Mouse (Mus musculus) forebrain, embryonic 11.5 days (tissue): Measurements from ENCODE around the gene 4933430I17Rik. TPM values are rescaled to one million over a fixed set of nuclear protein-coding genes. Genes with fewer than 3 reads are reported as not detected.

Experiments
- ATAC-seq: fragments of 200-750 bp; cut with Nextera tagmentation; replicated peaks from 2 replicates; pipeline ENCODE4 v1.8.0; 2017; ENCODE audit warnings: moderate TSS enrichment; ENCODE audit not compliant: low FRiP score
- DNase-seq: peaks from one replicate; pipeline ENCODE4 v3.0.0-alpha.2; 2017; ENCODE audit warnings: low spot score
- H3K27ac ChIP-seq: fragments of 300-500 bp; sonication (generic); 2 replicates; pipeline ENCODE4 v1.5.1; 2014; ENCODE audit warnings: low read depth, low read length
- H3K27me3 ChIP-seq: fragments of 300-500 bp; sonication (generic); 2 replicates; pipeline ENCODE4 v1.6.1; 2014; ENCODE audit warnings: mild to moderate bottlenecking, low read length, mixed read lengths; ENCODE audit not compliant: control insufficient read depth, insufficient read depth
- H3K36me3 ChIP-seq: fragments of 300-500 bp; sonication (generic); 2 replicates; pipeline ENCODE4 v1.6.1; 2014; ENCODE audit warnings: mild to moderate bottlenecking, low read length, moderate library complexity, mixed read lengths; ENCODE audit not compliant: control insufficient read depth, insufficient read depth
- H3K4me1 ChIP-seq: fragments of 300-500 bp; sonication (generic); replicated peaks from 2 replicates; pipeline ENCODE4 v1.6.1; 2014; ENCODE audit warnings: low read length, mixed read lengths; ENCODE audit not compliant: control insufficient read depth, insufficient read depth
- H3K4me2 ChIP-seq: fragments of 300-500 bp; sonication (generic); 2 replicates; pipeline ENCODE4 v1.6.1; 2014; ENCODE audit warnings: low read depth, mild to moderate bottlenecking, low read length, moderate library complexity, mixed read lengths; ENCODE audit not compliant: severe bottlenecking
- H3K4me3 ChIP-seq: fragments of 300-500 bp; sonication (generic); 2 replicates; pipeline ENCODE4 v1.5.1; 2014; ENCODE audit warnings: low read depth, low read length
- H3K9ac ChIP-seq: fragments of 300-500 bp; sonication (generic); 2 replicates; pipeline ENCODE4 v1.6.1; 2014; ENCODE audit warnings: low read length
- H3K9me3 ChIP-seq: fragments of 300-500 bp; sonication (generic); 2 replicates; pipeline ENCODE4 v1.6.1; 2016; ENCODE audit warnings: low read length, mixed read lengths; ENCODE audit not compliant: control insufficient read depth
- WGBS: fragments of 180-500 bp; shearing (Covaris S2); extraction: QIAGEN DNeasy Blood & Tissue Kit; methylation state at CpG from one replicate; pipeline ENCODE4 v1.1.7; 2014; 5-methylcytosine and 5-hydroxymethylcytosine counted together
- polyA plus RNA-seq: library from polyadenylated mRNA; unstranded; fragments of >200 nt; fragmentation: Nextera tagmentation; extraction: Ambion mirVana; gene quantifications from 2 replicates; pipeline ENCODE4 v1.2.1, GENCODE M21; 2014

The 4933430I17Rik gene
- polyA plus RNA-seq, 1 experiment from 2014 or later = 1.1 TPM

DNA sequence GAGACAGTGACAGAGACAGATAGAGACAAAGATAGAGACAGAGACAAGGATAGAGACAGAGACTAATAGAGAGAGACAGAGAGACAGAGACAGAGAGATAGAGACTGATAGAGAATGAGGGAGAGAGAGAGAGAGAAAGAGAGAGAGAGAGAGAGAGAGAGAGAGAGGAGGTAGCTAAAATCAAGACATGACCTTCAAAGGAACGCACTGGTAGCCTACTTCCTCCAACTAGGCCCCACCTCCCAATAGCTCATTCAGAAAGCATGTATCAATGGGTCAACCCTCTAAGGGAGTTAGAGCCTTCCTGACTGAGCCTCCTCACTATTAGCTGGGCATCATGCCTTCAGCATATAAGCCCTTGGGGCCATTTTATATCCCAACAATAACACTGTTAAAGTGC lies 43.2 kb downstream of the 4933430I17Rik start:
- Histone ChIP-seq H3K9me3 (no peaks in the 10 kb centered on the region; the same call in 1 of the 2 replicates), H3K27me3 (no peaks in the 10 kb centered on the region), H3K4me3 (no peak overlapping the region), H3K36me3 (no peaks in the 10 kb centered on the region), H3K4me1 (no peaks in the 10 kb centered on the region), H3K4me2 (no peak overlapping the region), H3K9ac (no peak overlapping the region), H3K27ac (no peak overlapping the region)
- WGBS = 89% methylated on average over 1 of the region's 1 CpGs
- ATAC-seq (no peak), DNase-seq (no peak)

DNA sequence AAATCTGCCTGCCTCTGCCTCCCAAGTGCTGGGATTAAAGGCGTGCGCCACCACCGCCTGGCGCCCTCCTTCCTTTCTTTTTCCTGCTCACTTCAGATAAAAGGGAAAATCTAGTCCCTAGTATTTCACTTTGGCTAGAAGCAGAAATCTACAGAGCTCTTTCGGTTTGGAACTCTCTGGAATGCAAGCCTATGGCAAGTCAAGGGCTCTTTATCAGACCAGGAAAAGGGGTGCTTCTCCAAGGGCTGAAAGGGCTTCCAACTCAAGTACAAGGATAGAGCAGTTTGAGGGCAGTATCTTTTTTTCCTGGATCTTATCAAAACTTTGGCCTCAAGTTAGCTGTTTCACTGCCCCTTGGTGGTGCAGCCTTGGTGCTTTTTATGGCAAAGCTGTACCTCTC lies 44.4 kb downstream of the 4933430I17Rik start:
- H3K4me2 ChIP-seq = no peak overlapping the region
- ATAC-seq (no peak), DNase-seq (no peak)
- H3K9me3 ChIP-seq = no peaks in the 10 kb centered on the region; the same call in 1 of the 2 replicates
- no peaks in the 10 kb centered on the region for H3K27me3 ChIP-seq
- H3K27ac ChIP-seq = no peak overlapping the region
- no peaks in the 10 kb centered on the region for H3K4me1 ChIP-seq
- H3K4me3 ChIP-seq = no peak overlapping the region
- H3K9ac ChIP-seq = no peak overlapping the region
- H3K36me3 ChIP-seq = no peaks in the 10 kb centered on the region
- 94% methylated on average over 5 of the region's 5 CpGs for WGBS

DNA sequence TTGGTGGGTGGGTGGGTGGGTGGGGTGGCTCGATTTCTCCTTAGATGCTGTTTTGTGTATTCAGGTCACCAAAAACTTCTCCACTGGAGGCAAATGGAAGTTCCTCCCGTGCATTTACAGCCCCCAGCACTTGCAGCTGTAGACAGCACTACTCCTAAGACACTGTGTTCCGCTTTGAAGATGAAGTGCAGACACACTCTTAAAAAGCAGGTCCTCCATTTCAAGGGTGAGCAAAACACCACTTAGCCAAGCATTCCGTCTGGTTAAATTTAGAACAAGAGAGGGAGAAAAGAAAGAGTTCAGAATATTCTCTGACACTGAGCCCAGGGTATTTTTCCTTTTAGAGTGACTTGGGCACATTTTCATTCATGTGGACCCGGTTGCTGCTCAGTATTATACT lies 44.9 kb downstream of the 4933430I17Rik start:
- no peak overlapping the region for H3K9ac ChIP-seq
- H3K4me3 ChIP-seq = no peak overlapping the region
- no peak overlapping the region for H3K4me2 ChIP-seq
- WGBS = 82% methylated on average over 5 of the region's 5 CpGs
- no peaks in the 10 kb centered on the region; the same call in 1 of the 2 replicates for H3K9me3 ChIP-seq
- no peak overlapping the region for H3K27ac ChIP-seq
- no peak for ATAC-seq
- no peak for DNase-seq
- H3K27me3 ChIP-seq = no peaks in the 10 kb centered on the region
- no peaks in the 10 kb centered on the region for H3K36me3 ChIP-seq
- H3K4me1 ChIP-seq = no peaks in the 10 kb centered on the region

DNA sequence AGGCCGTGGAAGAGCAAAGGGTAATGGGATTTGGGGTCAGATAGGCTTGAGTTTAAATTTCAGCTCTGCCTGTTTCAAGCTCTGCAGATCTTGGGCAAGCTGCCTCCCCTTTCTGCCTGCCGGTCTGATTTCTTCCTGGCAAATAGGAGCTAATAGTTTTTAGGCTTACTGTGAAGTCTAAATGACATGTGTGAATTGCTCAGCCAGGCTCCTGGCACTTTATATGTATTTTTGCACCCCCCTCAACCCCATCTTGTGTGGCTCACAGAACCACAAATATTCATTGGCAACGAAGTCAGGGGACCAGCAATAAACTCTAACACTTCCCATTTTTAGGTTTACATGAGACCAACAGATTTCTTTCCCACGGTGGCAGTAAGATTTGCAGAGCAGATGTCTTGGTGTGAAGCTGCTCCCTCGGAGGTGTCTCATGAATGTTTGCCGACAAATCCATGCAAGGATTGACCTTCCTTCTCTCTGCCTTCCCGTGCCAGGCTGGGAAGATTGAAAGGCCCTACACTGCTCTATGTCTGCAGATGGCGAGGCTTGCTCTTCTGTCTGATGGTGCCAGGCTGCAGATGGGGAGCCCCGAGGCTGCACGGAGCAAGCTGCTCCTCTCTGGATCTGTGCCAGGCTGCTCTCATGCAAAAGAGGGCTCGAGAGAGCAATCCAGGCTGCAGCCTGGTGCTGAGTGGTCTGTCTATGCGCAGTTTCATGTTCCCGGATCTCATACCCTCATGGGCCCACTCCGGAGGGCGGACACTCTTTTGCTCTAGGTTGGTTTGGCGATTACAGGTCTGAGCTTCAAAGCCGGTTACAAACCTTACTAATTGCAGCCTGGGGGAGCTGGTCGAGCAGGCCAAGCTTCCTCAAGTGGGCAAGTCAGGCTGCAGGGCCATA lies 57.4 kb downstream of the 4933430I17Rik start:
- Histone ChIP-seq H3K4me2 (peak overlapping the region; percentile 88), H3K36me3 (no peaks in the 10 kb centered on the region), H3K4me3 (peak overlapping the region; percentile 55), H3K9me3 (no peaks in the 10 kb centered on the region), H3K27me3 (no peaks in the 10 kb centered on the region; the same call in 1 of the 2 replicates), H3K27ac (peak overlapping the region; percentile 84), H3K4me1 (peaks cover 25% of the 10 kb centered on the region), H3K9ac (peak overlapping the region; percentile 82)
- ATAC-seq (peak; percentile 74), DNase-seq (peak; percentile 67)
- WGBS = 30% methylated on average over 18 of the region's 18 CpGs

DNA sequence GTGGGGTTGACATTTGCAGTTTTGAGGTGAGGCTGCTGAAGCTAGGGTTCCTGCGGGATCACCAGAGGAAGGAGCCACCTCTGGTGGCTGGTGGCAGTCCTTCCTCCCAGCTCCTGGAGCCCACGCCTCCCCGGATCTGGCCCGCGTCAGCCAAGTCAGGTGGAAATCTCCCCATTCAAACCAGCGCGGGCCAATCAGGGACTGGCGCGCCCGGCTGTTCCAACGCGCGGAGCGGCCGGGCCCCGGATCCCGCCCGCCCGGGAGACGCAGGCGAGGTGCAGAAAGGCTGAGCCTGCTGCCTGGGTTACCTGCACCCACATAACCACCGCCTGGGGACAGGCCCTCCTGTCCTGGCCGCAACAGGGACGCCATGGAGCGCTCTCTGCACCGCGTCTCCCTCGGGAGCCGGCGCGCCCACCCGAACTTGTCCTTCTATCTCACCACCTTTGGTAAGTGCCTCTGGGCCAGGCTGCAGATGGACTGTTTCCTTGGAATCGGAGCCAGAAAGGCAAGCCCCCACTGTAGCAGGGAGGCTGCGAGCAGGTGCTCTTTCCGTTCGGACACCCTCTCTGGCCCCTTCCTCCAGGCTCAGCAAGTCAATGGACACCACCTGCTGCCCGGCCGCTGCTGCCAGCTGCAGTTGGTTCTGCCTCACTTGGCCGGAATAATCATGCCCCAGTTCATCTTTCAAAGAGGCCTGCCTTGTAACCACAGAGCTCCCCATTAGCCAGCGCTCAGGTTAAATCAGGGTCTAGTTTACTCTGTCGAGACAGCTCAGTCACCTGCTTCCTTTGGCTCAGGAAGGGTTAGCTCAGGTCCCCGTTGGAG lies 58.3 kb downstream of the 4933430I17Rik start:
- DNase-seq (peak; percentile 89), ATAC-seq (peak; percentile 93)
- Histone ChIP-seq H3K4me2 (peak overlapping the region; percentile 88), H3K4me1 (peaks cover 25% of the 10 kb centered on the region), H3K27me3 (no peaks in the 10 kb centered on the region; the same call in 1 of the 2 replicates), H3K36me3 (no peaks in the 10 kb centered on the region), H3K9ac (peak overlapping the region; percentile 82), H3K9me3 (no peaks in the 10 kb centered on the region), H3K27ac (peak overlapping the region; percentile 84), H3K4me3 (peak overlapping the region; percentile 55)
- under 1% methylated on average over 42 of the region's 42 CpGs for WGBS

DNA sequence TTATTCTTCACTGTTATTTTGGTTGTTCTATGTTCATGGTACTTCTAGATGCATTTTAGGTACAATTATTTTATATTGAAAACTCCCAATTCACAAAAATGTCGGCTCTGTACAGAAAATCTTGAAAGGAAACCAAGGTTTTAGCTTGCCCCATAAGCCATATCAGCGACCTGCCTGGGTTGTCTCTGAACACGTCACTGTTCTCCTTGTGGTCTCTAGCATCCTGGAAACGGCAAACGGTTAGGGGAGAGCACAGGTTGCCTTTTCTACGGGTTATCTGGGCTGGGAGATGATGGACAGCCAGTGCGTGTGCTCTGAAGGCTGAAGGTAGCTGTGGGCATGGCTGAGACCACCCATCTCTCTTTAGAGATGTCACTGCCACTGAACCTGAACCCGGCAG lies 61.9 kb downstream of the 4933430I17Rik start:
- Histone ChIP-seq H3K4me2 (no peak overlapping the region), H3K27me3 (no peaks in the 10 kb centered on the region; the same call in 1 of the 2 replicates), H3K27ac (no peak overlapping the region), H3K9me3 (no peaks in the 10 kb centered on the region), H3K4me1 (peaks cover 31% of the 10 kb centered on the region), H3K36me3 (no peaks in the 10 kb centered on the region), H3K9ac (no peak overlapping the region), H3K4me3 (no peak overlapping the region)
- DNase-seq (no peak), ATAC-seq (no peak)
- WGBS = 90% methylated on average over 8 of the region's 8 CpGs

DNA sequence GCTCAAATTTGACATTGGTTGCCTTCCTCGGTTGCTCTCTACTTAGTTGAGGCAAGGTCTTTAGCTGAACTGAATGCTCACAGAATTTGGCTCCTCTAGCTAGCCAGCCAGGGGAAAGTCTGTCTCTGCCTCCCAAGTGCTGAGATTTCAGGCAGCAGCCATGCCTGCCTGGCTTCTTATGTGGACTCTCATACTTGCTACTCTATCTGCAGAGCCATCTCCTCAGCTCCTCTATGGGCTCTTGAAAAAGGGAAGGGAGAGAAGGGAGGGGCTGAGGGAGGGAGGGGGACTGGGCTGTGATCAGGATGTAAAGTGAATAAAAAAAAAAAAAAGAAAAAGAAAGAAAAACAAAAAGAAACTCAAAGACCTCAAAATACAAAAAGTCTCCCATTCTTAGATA lies 65.7 kb downstream of the 4933430I17Rik start:
- Histone ChIP-seq H3K4me1 (peaks cover 9% of the 10 kb centered on the region; the same call in 1 of the 2 replicates), H3K36me3 (no peaks in the 10 kb centered on the region), H3K4me2 (no peak overlapping the region), H3K4me3 (no peak overlapping the region), H3K27me3 (no peaks in the 10 kb centered on the region), H3K9me3 (no peaks in the 10 kb centered on the region), H3K27ac (no peak overlapping the region), H3K9ac (no peak overlapping the region)
- WGBS = 83% methylated on average over 1 of the region's 1 CpGs
- ATAC-seq (0 out of 2 replicates have a peak, but pooled peaks have one; percentile 13), DNase-seq (no peak)

DNA sequence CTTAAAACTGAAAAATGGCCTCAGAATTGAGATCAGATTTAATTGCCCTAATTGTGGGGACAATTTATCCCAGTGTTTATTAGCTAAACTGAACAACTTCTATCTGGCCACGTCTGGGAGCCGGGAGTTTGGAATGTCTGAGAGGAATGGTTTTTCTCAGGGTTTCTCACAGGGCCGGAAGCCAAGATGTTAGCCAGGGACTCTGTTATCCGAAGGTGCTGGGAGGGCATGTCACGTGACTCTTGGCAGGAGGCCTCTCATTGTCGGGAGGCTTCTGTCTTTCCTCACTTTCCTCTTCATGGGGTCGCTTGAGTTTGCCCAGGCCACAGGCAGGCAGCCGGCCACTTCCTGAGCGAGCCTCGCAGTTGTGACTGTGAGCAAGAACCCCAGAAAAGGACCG lies 66.2 kb downstream of the 4933430I17Rik start:
- Histone ChIP-seq H3K4me1 (peaks cover 9% of the 10 kb centered on the region; the same call in 1 of the 2 replicates), H3K9ac (0 out of 2 replicates have a peak overlapping the region, but pooled peaks have one; percentile 9), H3K36me3 (no peaks in the 10 kb centered on the region), H3K27me3 (no peaks in the 10 kb centered on the region), H3K27ac (no peak overlapping the region), H3K9me3 (no peaks in the 10 kb centered on the region), H3K4me2 (no peak overlapping the region), H3K4me3 (no peak overlapping the region)
- ATAC-seq (peak; percentile 68), DNase-seq (no peak)
- 8% methylated on average over 11 of the region's 11 CpGs for WGBS
